Mouse (Mus musculus): Measurements from ENCODE around the gene Fam89b.
"Not testable (repeated sequence)": the region's sequence is repeated elsewhere in the genome, so short reads cannot be mapped to it uniquely, and the experiment has no call there.

Gene Fam89b

GRCm38 (mm10) chr19:5710581-5710980 is 18.9 kb downstream of the Fam89b start:
- DNase-seq (ENCODE audit: low spot score), result no peak

- DNase-seq (ENCODE audit: low spot score), result no peak
Measured at GRCm38 (mm10) chr19:5710068-5710467, 19.4 kb downstream of the Fam89b start.

- DNase-seq (ENCODE audit: low spot score), result no peak
Measured at GRCm38 (mm10) chr19:5704801-5705571, 24.5 kb downstream of the Fam89b start.

- DNase-seq (ENCODE audit: low spot score), result no peak
Measured at GRCm38 (mm10) chr19:5704163-5704800, 25.2 kb downstream of the Fam89b start, which contains the start of gene Kcnk7. Kcnk7 (plus strand) TSS chr19:5704367.

GRCm38 (mm10) chr19:5695849-5696462 is 33.5 kb downstream of the Fam89b start:
- DNase-seq (ENCODE audit: low spot score), result no peak

GRCm38 (mm10) chr19:5693801-5694200 is 35.7 kb downstream of the Fam89b start:
- no peak for DNase-seq (ENCODE audit: low spot score)

- DNase-seq (ENCODE audit: low spot score), result no peak
Measured at GRCm38 (mm10) chr19:5692913-5693396, 36.5 kb downstream of the Fam89b start.

GRCm38 (mm10) chr19:5692086-5692912 is 37.2 kb downstream of the Fam89b start:
- DNase-seq (ENCODE audit: low spot score), result peak; percentile 81

- no peak for DNase-seq (ENCODE audit: low spot score)
Measured at GRCm38 (mm10) chr19:5691601-5692000, 37.9 kb downstream of the Fam89b start.

GRCm38 (mm10) chr19:5690343-5690735 is 39.1 kb downstream of the Fam89b start:
- DNase-seq (ENCODE audit: low spot score), result no peak

GRCm38 (mm10) chr19:5689565-5690342 is 39.7 kb downstream of the Fam89b start:
- peak; percentile 95 for DNase-seq (ENCODE audit: low spot score)

GRCm38 (mm10) chr19:5689088-5689428 is 40.4 kb downstream of the Fam89b start:
- no peak for DNase-seq (ENCODE audit: low spot score)

GRCm38 (mm10) chr19:5688200-5689087 is 41.0 kb downstream of the Fam89b start, which contains the start of the genes Map3k11 and Pcnx3:
Map3k11 (plus strand) TSS chr19:5688742.
Pcnx3 (minus strand) TSS chr19:5688908.
- DNase-seq (ENCODE audit: low spot score), result peak; percentile 99

GRCm38 (mm10) chr19:5687738-5688137 is 41.7 kb downstream of the Fam89b start:
- DNase-seq (ENCODE audit: low spot score), result no peak

GRCm38 (mm10) chr19:5686954-5687353 is 42.5 kb downstream of the Fam89b start:
- DNase-seq (ENCODE audit: low spot score), result not testable (repeated sequence)

- no peak for DNase-seq (ENCODE audit: low spot score)
Measured at GRCm38 (mm10) chr19:5686437-5686836, 43.0 kb downstream of the Fam89b start.

- DNase-seq (ENCODE audit: low spot score), result no peak
Measured at GRCm38 (mm10) chr19:5685861-5686260, 43.6 kb downstream of the Fam89b start.

GRCm38 (mm10) chr19:5685431-5685830 is 44.0 kb downstream of the Fam89b start:
- DNase-seq (ENCODE audit: low spot score), result no peak

- no peak for DNase-seq (ENCODE audit: low spot score)
Measured at GRCm38 (mm10) chr19:5684985-5685384, 44.5 kb downstream of the Fam89b start.

- DNase-seq (ENCODE audit: low spot score), result no peak
Measured at GRCm38 (mm10) chr19:5684236-5684635, 45.2 kb downstream of the Fam89b start.

Data from lung, postnatal 25 days (tissue).